Mouse (Mus musculus) embryo, embryonic 9.5 days (tissue): ENCODE data around the gene Wnt2b.

Source experiments
- DNase-seq: peaks from one replicate; pipeline ENCODE4 v3.0.0-alpha.2; 2017; ENCODE audit errors: extremely low spot score

Gene Wnt2b

DNA sequence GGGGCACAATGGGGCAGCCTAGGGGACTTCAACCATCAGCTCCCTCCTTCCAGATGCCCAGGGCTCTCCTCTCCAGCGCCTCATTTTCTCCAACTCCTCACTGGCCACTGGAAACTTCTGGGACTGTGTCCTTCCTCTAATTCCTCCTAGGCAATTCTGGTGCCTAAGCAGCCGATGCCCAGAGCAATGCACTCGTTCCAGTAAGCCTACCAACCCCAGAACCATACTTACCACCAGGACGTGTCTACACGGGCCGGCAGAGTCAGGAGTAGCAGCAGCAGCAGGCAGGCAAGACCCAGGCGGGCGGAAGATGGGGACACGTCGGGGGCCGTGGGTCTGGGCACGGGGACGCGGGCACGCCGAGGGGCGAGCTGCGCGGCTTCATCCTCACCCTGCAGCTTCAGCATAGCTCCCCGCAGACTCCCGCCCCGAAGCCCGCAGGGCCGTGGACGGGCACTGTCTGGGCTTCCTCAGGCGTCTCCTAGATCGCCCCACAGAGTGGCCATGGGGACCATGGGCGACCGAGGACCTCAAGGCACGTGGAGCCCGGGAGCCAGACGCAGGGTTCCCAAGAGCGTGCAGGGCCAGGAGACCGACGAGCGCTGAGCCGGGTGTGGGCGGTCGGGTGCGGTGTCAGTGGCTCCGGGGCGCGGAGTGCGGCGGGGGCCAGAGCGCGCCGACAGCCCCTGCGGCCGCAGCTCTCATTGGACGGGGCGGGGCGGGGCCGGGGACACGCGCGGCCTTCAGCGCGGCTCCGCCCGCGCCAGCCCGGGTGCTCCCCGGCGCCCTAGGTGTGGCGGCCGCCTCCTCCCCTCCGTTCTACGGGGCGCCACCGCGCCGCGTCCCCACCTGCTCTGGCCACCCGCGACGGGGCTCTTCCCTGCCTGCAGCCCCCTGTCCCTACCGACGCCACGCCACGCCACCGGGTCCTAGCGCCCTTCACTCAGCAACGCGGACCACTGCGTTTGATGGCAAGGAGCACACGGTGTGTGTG, at the start of gene Wnt2b:
Gene Wnt2b, minus strand, starts transcription at position 856 of the 994 bp plus-strand sequence.
- DNase-seq: peak; percentile 39

DNA sequence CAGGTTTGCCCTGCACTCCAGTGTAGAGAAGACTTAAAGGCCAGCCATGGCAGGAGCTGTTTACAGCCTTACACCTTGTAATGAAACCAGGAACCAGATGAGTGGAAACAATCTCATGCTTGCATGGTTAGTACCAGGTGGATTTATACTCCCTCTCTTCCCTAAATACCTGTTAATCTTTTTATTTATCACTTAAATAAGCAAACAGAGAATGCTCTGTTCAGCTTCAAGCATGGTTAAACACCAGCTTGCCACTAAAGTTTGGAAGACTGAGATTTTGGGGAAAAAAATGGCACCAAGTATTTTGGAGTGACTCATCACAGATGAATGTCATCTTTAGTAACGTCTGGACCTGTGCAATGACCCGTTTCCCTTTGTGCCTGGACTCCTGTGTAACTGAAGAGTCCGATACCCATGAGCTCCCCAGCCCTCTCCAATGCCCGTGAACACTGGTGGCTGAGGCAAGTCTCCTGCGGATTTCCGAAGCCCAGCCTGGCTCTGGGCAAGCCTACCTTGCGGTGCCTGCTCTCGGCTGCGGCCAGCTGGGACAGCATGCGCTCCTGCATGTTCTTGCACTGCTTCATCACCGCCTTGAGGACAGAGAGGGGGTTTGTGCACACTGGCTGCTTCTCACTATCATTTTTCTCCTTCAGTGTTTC, 49.1 kb upstream of the Wnt2b start:
- no peak for DNase-seq

DNA sequence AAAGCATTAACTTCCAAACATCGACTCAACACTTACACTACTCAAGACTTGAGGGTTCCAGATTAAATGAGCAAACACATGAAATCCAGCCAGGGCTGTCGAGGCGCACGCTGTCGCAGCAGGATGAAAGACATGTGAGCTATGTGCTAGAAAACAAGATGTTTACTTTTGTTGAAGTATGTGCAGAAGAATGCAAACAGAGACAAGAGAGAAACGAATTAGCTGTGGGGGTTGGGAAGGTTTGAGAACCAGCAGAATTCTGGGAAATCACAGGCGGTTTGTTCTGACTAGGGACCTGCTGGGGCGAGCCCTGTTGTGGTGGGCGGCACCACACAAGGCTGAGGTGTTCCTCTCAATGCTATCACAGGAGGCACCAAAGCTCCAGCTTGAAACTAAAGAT, 46.3 kb upstream of the Wnt2b start:
- DNase-seq: no peak

DNA sequence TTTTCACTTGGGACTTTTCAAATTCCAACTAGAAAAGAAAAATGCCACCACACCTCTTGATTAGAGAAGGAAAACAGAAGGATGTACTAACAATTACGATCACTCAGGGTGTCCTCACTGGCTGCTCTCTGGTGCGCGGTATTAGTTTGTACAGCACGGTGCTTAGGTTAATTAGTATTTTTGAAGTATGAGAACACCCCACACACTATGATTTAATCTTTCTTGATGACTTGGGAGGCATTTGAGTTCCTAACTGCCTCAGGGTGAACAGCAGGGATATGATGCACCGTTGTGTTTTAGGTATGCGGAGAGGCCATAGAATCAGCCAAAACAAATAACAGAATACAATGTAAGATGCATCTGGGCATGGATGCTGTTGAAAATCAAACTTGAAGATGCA, 44.4 kb upstream of the Wnt2b start:
- DNase-seq: no peak

DNA sequence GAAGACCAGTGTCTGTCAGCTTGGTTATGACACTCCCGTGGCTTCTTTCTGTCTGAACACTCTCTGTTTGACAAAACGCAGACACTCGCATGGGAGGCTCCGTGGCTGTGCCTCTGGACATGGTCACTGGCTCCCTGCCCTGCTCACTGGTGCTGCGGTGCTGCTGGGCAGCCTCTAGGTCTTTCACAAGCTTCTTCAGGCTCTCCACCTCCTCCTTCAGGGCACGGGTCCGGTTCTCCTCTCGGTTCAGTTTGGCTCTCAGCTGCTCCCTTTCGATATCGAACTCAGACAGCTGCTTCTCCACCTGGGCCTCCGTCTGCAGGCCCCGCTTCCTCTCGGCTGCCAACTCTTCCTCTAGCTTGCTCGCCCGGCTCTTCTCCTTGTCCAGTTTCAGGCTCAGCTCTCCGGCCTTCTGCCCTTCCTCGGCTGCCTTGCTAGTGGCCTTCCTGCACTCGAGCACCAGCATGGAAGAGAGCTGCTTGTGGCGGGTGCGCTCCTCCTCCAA, 43.9 kb upstream of the Wnt2b start:
- DNase-seq: no peak

DNA sequence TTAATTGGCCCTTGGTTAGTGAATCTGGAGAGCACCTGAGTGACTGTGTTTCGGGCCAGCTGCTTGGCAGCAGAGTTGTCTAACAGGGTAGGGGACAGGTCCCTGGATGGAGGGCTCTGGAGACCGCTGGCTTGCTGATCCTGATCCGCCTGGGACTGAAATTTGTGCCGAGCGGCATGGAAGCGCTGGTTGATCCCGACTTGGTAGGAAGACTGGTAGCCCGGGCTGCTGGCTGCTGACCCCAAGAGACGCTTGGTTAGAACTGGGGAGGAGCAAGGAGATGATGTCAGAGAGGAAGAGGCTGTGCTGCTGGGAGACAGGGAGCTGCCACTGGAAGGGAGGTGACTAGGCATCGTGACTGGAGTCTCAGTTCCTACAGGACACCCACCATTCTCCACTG, 43.3 kb upstream of the Wnt2b start:
- DNase-seq: no peak

DNA sequence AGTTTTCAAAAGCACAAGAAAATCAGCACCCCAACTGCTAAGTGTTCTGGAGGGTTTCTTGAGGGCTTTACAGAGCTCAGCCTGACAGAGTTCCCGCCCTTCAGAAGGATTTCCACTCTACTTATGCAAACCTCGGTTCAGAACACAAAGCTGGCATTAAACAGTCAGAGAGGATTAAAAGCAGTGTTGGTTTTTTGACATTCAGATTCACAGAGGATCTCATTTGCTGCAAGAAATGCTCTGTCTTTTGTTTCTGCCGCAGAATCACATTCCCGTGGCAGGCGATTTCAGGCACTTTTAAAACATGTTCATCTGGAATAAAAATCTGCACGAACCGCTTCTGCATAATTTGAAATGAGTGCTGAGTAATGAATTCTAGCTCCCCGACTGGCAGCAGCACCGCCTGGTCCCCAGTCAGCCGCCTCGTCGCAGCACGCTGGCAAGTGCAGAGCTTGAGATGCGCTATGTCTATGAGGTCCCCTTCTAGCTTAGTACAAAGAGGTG, 42.3 kb upstream of the Wnt2b start:
- DNase-seq: no peak

DNA sequence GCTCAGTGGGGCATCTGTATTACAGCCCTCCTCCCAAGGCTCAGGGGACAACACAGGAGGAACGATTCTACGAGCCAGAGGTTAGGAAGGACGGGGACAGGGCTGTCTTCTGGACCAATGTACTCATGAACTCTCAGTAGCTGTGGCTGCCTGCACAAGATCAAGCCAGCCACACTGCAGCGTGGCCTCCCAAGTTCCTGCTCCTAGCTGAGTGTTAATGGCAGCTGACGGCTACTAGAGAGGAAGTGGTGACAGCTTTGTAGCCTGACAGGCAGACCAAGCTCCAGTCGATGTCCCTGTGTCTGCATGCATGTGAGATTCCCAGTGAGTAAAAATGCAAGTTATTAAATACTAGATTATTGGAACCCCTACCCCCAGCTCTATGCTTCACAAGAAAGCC, 39.7 kb upstream of the Wnt2b start:
- no peak for DNase-seq

DNA sequence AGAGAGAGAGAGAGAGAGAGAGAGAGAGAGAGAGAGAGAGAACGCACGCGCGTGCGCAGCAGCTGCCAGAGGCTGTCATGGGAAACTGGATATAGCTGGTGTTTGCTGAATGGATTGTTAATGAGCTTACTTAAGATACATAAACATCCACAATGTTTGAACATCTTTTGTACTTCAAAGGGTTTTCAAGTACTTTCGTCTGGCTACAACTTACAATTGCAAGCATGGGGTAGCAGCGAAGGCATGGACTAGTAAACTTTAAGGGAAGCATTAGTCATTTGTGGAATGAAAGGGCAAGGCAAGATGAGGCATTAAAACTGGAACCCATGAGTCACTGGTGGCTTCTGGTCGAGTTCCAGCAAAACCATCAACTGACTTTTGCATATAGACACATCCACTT, 38.8 kb upstream of the Wnt2b start:
- no peak for DNase-seq

DNA sequence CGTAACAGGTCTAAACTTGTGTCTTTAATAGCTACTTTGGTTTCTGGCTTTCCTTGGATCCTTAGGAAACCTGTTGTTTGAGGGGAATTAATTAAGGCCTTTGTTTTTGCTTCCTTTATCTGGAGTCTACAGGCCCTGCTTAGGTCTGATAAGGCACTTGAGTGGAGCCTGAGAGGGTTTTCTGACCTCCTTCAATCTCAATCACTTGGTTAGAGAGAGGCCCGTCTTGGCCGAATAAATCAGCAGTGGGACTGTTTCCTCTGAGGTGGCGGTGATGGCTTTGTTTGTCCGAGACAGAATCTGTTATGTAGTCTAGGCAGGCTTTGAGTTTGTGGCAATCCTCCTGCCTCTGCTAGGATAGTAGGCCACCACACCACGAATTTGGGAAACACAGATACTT, 35.8 kb upstream of the Wnt2b start:
- no peak for DNase-seq

DNA sequence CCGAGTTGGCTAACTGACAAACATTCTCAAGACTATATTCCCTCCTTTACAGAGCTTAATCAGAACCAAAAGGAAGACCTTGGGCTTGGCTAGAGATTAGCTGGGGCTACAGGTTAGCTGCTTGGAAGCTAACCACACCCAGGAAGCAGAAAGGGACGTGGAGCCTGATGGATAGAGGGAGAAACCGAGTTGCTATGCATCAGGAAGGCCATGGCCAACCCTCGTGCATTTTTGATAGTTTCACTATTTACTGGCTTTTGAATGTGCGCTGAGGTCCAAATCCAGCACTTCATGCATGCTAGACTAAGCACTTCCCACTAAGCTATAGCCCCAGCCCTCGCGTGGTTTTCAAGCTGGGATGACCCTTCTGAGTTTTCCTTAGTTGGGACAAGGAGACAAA, 34.0 kb upstream of the Wnt2b start:
- no peak for DNase-seq

DNA sequence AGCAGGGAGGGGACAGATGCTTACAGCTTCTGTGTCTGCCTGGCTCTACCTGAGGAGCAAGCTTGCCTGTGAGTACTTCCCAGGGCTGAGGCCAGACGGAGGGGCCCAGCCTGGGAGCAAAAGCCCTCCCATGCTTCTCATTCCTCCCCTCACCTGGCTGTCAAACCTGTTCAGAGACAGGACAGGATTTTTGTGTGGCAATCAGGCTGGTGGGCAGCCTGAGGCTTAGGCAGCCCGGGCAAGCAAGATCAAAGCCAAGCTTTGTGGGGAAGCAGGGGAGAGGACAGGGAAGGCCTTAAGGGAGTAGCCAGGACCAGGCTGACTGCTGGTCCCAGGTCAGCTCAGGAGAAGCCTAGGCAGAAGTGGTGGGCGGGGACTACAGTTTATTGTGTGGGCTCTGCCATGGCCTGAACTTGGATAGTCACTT, 32.7 kb upstream of the Wnt2b start:
- no peak for DNase-seq

DNA sequence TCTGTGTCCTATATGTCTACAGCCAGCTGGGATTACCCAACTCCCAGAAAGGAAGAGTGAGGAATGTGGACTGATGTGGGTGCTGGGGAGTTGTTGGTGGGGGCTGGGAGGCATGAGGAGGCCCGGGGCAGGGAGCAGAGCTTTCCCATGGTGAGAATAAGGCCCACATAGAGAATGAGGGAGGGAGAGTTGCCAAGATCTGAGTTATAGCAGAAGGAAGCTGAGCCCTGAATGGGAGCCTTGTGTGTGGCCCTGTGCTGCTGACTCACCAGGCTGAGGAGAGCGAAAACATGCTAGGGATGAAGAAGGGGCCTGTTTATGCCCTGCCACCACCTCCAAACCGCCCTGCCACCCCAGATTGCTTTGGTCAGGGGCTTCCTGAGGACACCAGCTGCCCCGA, 32.1 kb upstream of the Wnt2b start:
- DNase-seq: no peak

DNA sequence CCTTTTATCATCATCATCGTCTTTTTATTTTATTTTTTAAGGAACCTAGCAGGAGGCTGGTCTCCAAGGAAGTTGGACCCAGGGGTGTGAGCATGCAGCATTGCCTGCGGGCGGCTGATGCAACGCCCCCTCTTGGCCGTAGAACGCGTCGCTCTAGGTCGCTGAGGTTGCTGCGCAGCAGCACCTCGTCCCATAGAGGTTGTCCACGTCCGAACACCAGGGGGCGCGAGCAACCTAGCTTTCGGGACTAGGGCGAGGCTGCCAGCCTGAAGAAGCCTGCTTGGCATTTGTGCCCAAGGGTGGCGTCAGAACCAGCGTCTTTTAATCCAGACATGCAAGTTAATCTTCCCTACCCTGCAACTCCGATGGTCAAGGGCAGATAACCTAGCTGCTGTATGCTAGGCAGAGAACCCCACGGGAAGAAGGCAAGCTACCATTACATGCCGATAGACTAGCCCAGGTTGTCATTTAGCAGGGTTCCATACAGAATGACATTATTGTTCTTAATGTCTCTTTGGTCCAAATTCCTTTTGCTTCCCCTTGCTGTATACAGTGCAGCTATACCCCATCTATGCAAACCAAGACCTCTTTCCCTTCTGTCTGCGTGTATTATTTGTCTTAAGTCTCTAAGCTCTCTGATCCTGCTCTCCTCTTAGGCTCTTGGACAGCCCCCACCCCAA, 31.1 kb upstream of the Wnt2b start:
- DNase-seq: peak; percentile 79

DNA sequence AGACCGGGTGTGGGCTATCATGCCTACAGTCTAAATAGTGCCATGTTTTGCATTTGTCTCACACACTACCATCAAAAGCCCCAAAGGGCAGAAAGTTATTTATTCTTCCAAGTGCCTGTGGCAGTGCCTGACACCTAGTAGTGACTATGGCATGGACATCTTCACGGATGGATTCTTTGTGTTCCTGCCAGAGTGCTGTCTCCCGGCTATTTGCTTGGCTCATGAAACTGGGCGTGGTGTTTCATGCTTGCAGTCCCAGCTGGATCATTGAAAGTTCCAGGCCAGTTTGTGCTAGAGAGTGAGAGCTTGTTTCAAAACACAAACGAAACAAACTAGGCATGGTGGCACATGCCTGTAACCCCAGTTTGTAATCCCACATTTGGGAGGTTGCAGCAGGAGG, 30.0 kb upstream of the Wnt2b start:
- DNase-seq: no peak

DNA sequence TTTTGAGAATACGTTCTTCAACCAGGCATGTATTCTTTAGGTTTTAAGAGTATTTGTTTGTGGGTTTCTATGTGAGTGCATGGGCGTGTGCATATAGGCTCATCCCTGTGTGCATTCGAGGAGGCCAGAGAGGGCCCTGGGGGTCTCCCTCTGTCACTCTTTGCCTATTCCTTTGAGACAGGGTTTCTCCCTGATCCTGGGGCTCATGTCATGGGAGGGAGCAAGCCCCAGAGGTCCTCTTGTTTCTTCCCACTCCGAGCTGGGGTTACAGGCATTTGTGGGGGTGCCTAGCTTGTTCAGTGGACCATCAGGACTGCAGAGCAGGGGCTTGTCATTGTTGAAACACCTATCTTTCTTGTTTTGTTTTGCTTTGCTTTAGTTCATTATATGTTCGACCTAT, 26.2 kb upstream of the Wnt2b start:
- DNase-seq: no peak

DNA sequence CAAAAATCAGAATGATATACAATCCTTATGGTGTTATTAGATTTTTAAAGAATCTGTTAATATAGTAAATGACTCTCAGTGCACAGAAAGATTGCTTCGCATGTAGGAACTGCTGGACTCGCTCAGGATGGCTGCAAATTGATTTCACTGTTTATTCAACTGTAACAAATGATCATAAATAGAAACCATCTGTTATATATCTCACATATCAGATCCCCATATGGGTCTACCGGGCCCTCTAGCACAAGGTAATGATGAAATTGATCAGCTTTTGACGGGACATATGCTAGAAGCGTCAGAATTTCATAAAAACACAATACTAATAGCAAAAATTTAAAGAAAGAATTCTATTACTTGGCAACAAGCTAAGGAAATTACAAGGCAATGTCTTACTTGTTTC, 18.0 kb upstream of the Wnt2b start:
- no peak for DNase-seq

DNA sequence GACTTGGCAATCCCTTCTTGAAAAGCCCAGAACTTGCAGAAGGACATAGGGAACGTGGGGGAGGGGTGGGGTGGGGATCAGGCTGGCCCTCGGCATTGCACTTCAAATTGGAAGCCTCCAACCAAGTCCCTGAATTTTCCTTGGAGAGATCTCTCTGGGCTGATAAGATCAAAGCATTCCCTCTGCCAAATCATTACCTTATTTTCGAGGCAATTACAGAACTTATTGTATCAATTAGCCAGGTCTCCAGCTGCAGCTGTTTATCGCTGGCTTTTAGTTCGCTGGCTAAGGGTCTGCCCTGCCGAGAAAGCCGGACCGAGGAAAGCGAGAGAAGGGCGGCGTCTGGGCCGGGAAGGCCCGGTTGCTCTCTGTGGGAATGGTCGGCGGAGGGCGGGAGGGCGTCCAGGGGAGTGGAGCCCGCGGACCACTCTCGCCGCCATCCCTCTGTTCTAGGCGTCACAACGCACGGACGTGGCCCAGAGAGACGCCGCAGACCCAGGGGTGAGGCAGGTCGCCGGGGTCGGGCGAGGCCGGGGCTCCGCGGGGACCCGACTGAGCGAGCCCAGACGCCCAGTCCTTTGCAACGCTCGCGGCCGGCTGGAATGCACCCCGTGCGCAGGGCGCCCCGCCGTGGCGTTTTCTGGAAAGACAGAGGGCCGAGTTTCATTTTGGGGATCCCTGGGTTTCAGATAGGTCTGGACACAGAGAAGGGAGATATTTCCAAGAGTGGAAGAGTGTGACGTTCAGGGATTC, 6.0 kb upstream of the Wnt2b start:
- peak; percentile 92 for DNase-seq

DNA sequence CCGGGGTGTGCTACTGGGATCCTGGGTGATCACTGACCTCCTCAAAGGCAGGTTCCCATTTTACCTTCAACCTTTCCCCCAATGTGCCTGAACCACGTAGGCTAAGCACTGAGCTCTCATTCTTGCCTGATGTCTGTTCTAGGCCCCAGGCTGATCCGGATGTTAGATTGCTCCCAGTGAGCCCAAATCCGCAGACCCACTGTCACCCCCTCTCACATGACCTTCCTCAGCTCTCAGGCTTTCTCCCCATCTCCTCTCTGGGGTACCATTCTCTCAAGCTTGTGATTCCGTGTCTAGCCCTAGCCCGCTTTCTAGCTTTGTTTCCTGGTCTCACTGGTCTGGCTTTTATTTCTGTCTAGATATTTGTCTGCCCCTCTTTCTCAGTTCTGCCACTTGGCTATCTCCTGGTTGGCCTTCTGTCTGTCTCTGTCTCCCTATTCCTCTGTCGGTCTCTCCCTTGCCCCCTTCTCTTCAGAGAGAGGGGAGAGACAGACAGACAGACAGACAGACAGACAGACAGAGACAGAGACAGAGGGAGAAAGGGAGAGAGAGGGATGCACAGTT, 4.4 kb upstream of the Wnt2b start:
- no peak for DNase-seq

DNA sequence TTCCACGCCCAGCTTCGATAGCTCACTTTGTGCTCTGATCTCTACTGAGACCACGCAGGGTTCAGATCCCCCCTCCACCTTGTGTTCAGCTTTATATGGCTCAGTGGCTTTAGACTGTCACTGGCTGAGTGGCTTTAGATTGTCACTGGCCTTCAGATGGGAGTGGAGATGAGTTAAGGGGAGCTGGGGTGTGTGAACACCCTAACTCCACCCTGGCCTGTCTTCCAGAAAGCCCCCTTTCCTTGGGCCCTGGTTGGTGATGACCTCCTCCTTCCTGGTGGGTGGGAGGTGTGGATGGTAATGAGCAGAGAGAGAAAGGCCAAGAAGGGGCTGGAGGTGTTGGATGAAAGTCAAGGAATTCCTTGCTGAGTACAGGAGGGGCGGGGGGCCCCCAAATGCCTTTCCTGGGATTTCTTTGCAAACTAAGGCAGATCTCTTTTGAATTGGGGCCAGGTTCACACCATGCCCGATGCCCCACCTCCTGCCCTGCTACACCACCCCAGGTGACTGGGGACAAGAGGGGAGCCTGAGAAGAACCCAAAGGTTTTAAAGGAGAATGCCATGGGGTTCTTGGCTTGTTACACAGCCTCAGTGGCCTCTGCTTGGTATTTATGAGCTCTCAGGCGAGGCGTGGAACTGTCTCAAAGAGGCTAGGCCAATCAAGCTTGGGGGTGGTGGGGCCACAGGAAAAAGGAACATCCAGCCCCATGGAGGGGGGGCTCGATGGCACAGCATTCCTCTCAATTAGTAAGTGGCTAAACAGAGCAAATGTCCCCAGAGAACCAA, 3.5 kb upstream of the Wnt2b start:
- DNase-seq: no peak
